Mouse (Mus musculus) urinary bladder, adult 18-20 months (tissue): ENCODE measurements around the gene Rpap3.
A peak's percentile ranks its signal among the peaks of the same experiment; 100 is the strongest.
"Not testable (repeated sequence)": the region's sequence is repeated elsewhere in the genome, so short reads cannot be mapped to it uniquely, and the experiment has no call there.

Experiments
- DNase-seq, 2 experiments: peaks; one replicate each; pipeline ENCODE4 v3.0.0; 2022; ENCODE audit warnings: low spot score in 2 of 2, mixed read lengths in 2 of 2

The Rpap3 gene

GRCm38 (mm10) chr15:97696616-97697015 is 9.0 kb downstream of the Rpap3 start:
- DNase-seq = no peak

GRCm38 (mm10) chr15:97693411-97693810 is 12.2 kb downstream of the Rpap3 start:
- DNase-seq = no peak

GRCm38 (mm10) chr15:97684118-97684517 is 21.5 kb downstream of the Rpap3 start:
- no peak for DNase-seq

GRCm38 (mm10) chr15:97682053-97682452 is 23.6 kb downstream of the Rpap3 start:
- DNase-seq = no peak

DNA sequence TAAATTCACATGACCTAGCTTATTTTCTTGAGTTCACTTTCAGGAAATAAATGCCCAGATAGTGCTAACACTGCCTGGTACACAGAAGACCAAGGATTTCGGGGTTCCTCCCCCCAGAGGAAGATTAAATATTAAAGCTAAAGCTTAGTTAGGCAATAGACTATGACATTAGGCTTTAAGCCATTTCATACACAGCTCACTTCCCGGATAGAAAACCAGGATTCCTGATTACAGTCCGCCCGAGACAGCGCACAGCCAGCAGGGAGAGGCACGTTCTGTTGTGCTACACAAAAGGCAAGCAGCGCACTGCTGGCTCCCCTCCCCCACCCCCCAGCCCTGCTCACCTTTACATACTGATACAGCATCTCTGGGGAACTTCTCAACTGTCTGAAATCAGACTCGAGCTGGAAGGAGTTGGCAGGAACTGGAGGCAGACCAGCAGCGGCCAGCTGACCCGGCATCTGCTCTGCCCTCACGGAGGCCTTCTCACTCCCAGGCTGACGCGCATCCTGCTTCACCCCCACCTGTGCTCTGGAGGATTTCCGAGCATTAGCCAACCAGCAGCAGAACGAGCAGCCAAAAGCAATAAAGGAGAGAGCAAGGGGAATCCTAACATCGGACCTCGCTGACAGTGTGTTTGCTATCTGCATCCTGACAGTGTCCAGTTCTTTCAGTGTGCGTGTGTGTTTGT is 25.5 kb downstream of the Rpap3 start:
- DNase-seq = no peak

GRCm38 (mm10) chr15:97677341-97677740 is 28.3 kb downstream of the Rpap3 start:
- no peak for DNase-seq

GRCm38 (mm10) chr15:97675927-97676326 is 29.7 kb downstream of the Rpap3 start:
- DNase-seq = no peak

GRCm38 (mm10) chr15:97674423-97674822 is 31.2 kb downstream of the Rpap3 start:
- no peak for DNase-seq

DNA sequence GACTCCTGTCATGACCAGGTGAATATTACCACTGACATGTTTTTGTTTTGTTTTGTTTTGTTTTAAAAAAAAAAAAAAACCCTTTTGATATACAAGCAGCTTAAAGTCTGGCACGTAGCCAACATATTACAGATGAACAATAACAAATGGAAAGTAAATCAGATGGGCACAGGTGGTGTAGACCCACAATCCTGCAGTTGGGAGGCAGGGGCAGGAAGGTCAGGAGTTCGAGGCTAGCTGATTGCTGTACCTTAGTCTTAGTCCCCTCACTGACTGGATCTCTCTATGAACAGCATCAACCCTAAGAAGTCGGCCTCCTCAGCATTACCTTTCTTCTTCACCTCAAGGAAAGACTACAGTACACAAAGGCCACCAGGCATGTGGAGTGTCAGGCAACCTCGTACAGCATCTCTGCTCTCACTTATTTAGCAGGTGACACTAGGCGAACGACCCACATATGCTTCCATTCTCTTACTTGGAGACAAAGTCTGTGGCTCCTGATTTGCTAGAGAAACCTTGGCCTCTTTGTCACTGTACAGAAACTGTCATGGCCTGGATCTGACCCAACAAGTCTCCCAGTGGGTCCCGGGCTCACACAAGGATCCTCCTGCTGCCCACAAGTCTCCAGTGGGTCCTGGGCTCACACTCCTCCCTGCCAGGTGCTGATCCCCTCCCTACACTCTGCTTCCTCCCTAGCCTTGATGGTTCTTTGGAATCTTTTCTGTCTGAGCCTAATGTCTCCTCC is 32.2 kb downstream of the Rpap3 start:
- no peak for DNase-seq

DNA sequence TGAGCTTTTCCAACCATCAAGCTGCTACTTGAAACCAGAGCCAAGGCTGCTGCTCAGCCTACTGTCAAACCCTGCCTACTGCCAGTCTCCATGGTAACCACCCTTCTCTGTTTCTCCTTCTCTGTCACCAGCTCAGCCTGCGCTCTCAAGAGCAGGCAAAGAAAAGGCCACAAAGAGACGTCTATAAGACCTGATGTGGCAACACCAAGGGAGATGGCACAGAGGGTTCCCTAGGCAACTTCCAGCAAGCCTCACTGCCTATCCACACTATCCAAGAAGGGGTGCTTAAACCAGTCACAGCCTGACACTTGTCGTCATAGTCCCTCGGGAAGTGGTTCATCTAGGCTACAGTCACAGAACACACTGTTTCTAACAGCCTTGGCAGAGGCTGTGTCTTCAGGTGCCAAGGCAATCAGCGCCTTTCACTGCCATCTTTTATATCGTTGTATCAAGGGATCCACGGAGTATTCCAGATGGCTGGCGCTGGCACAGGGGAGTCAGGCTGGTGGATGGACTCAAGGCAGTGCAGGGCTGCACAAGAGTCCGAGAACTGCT is 33.3 kb downstream of the Rpap3 start:
- DNase-seq = no peak

- no peak for DNase-seq
Measured at GRCm38 (mm10) chr15:97670554-97670953, 35.1 kb downstream of the Rpap3 start.

- not testable (repeated sequence) for DNase-seq
Measured at GRCm38 (mm10) chr15:97668158-97668877, 37.3 kb downstream of the Rpap3 start.

DNA sequence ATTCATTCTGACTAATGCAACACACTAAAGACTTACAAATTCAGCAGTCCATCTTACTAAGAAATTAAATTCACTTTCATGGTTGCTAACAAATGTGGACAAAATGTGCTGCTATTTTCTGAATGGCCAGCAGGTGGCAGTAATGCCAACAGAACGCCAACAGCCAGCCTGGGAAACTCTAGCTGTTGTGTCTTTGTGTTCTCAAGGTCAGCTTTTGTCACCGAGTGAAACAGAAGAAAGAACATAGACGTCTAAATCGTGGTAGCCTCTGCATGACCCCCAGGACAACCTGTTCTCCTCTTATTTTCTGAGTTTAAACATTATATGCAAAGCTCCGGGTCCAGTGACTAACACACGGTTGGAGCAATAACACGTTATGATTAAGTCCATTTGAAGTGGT is 38.2 kb downstream of the Rpap3 start:
- DNase-seq = peak in 1 of 2 experiments; percentile 18

GRCm38 (mm10) chr15:97666457-97666770 is 39.2 kb downstream of the Rpap3 start:
- DNase-seq = no peak

GRCm38 (mm10) chr15:97665770-97666456 is 39.7 kb downstream of the Rpap3 start:
- no peak for DNase-seq

DNA sequence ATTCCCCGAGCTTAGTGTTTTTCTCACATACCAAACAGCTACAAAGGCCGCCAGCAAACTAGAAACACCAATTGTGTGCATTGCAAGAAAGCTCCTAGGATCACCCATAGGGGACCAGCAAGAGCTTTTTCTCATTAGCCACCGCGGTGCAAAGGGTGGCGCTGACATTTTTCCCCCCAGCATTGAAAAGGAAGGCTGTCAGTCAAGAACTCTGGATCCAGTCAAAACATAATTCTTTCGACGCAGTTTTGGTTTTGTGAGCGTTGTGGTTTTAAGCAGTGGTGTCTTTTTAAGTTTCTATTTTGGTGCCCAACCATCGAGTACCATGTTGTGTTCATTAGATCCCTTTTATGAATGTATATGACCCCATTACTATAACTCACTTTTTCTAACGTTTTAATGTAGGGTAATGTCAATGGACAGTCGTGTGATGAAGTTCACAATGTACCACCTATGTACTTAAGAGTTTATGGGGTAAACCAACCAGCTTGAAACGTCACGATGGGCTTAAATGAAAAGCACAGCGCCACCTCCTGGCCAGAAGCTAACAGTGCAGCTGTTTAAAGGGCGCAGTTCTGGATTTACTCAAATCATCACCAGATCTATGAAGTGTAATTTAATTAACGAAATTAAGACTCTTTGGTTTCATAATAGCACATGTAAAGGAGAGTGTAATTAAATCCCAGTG is 40.5 kb downstream of the Rpap3 start:
- no peak for DNase-seq

GRCm38 (mm10) chr15:97663750-97664406 is 41.7 kb downstream of the Rpap3 start:
- peak; percentile 27 to 71 for DNase-seq

DNA sequence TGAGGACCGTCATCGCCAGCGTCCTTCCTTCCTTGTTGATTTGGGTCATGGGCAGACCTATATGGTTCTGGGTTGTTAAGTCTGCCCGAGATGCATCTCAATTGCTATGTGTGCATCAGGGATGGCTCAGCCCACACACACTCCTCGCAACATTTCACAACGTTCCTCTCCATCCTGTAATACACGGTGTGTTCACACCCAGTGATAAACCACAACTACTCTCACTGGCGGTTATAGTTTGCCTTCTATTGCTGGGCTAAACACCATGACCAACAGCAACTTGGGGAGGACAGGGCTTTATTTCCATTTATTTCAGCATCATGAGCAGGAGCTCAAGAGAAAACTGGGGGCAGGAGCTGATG is 46.9 kb downstream of the Rpap3 start:
- DNase-seq = no peak

- no peak for DNase-seq
Measured at GRCm38 (mm10) chr15:97657856-97658754, 47.5 kb downstream of the Rpap3 start.

DNA sequence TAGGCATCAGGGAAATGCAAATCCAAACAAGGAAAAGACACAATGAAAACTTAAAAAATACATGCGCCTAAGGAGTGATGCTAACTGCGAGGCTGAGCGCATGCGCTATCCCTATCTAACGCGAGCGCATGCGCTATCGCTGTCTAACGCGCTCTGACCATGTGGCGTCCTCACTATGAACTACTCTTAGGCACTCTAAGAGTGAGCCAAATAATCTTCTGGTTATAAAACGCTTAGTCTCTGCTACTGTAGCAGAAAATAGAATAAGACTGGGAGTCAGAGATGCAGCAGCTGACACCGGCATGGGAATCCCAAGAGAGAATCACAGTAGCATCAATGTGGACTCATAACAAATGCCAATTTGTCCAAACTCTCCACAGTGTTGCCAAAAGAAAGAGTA is 48.2 kb downstream of the Rpap3 start:
- DNase-seq = no peak
